Mouse (Mus musculus): ENCODE measurements around the gene Klhl18. TPM values are rescaled to one million over a fixed set of nuclear protein-coding genes. Genes with fewer than 3 reads are reported as not detected.
"Not testable (repeated sequence)": the region's sequence is repeated elsewhere in the genome, so short reads cannot be mapped to it uniquely, and the experiment has no call there.

Gene Klhl18
- polyA plus RNA-seq, 1 experiment from 2014 or later, result 10.5 TPM

DNA sequence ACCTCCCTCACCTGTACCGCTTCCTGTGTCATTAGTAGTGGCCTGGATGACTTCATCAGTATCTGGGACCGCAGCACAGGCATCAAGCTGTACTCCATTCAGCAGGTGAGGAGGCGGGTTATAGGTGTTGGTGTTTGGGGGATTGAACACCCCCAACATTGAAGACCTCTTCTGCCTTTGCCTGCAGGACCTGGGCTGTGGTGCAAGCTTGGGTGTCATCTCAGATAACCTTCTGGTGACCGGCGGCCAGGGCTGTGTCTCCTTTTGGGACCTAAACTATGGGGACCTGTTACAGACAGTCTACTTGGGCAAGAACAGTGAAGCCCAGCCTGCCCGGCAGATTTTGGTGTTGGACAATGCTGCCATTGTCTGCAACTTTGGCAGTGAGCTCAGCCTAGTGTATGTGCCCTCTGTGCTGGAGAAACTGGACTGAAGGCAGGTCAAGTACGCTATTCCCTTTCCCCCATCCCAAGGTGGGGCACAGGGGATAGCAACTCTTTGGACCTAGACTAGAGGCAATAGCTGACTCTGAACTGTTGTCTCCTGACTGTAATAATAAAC is 92.0 kb downstream of the Klhl18 start:
- Histone ChIP-seq H3K27ac (ENCODE audit: low read depth, low read length) (no peak overlapping the region), H3K4me1 (ENCODE audit: control insufficient read depth, insufficient read depth, low read length) (no peaks in the 10 kb centered on the region), H3K36me3 (ENCODE audit: control insufficient read depth, insufficient read depth, low read length) (peaks cover 98% of the 10 kb centered on the region), H3K4me3 (ENCODE audit: low read depth, low read length) (no peak overlapping the region), H3K9me3 (replicated peaks; ENCODE audit: control insufficient read depth, low read length) (no peaks in the 10 kb centered on the region), H3K4me2 (ENCODE audit: low read length) (no peak overlapping the region), H3K9ac (ENCODE audit: low read length) (no peak overlapping the region), H3K27me3 (replicated peaks; ENCODE audit: control insufficient read depth, insufficient read depth, low read length) (no peaks in the 10 kb centered on the region)
- ATAC-seq (no peak), DNase-seq (ENCODE audit: low spot score) (no peak)
- 86% methylated on average over 7 of the region's 7 CpGs for WGBS

DNA sequence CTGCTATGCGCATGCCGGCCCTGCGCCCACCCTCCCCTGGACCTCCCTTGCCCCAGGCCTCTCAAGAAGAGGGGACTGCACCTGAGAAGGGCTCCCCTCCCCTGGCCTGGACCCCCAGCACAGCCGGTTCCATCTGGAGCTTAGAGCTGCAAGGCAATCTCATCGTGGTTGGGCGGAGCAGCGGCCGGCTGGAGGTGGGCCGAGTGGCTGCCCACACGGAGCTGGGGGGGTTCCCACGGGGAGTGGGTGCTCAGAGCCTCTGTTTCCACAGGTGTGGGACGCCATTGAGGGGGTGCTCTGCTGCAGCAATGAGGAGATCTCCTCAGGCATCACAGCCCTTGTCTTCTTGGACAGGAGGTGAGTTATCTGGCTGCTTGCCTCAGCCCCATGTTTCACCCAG is 95.2 kb downstream of the Klhl18 start:
- WGBS, result 91% methylated on average over 12 of the region's 12 CpGs

DNA sequence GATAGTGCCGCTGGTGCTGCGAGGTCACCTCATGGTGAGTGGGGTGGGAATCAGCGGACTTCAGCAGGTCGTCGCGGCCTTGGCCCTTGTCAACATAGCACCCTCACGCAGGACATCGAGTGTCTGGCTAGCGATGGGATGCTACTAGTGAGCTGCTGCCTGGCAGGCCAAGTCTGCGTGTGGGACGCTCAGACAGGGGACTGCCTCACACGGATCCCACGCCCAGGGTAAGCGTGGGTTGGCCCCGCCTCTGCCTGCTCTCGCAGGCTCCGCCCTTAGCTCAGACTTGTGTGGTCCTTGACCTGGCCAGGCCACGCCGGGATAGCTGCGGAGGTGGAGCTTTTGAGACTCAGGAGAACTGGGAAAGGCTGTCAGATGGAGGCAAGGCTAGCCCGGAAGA is 95.8 kb downstream of the Klhl18 start:
- no peak overlapping the region for H3K4me2 ChIP-seq (ENCODE audit: low read length)
- H3K36me3 ChIP-seq (ENCODE audit: control insufficient read depth, insufficient read depth, low read length), result peaks cover 90% of the 10 kb centered on the region
- no peak overlapping the region for H3K4me3 ChIP-seq (ENCODE audit: low read depth, low read length)
- no peaks in the 10 kb centered on the region for H3K4me1 ChIP-seq (ENCODE audit: control insufficient read depth, insufficient read depth, low read length)
- WGBS, result 52% methylated on average over 21 of the region's 21 CpGs
- no peaks in the 10 kb centered on the region for H3K27me3 ChIP-seq (replicated peaks; ENCODE audit: control insufficient read depth, insufficient read depth, low read length)
- H3K27ac ChIP-seq (ENCODE audit: low read depth, low read length), result no peak overlapping the region
- DNase-seq (ENCODE audit: low spot score), result no peak
- H3K9ac ChIP-seq (ENCODE audit: low read length), result no peak overlapping the region
- ATAC-seq, result no peak
- no peaks in the 10 kb centered on the region for H3K9me3 ChIP-seq (replicated peaks; ENCODE audit: control insufficient read depth, low read length)

More for the DNA sequence above, 95.2 kb downstream of the Klhl18 start:
- no peak overlapping the region for H3K4me2 ChIP-seq (ENCODE audit: low read length)
- DNase-seq (ENCODE audit: low spot score), result no peak
- ATAC-seq, result no peak
- H3K4me1 ChIP-seq (ENCODE audit: control insufficient read depth, insufficient read depth, low read length), result no peaks in the 10 kb centered on the region
- H3K4me3 ChIP-seq (ENCODE audit: low read depth, low read length), result no peak overlapping the region
- H3K27me3 ChIP-seq (replicated peaks; ENCODE audit: control insufficient read depth, insufficient read depth, low read length), result no peaks in the 10 kb centered on the region
- no peak overlapping the region for H3K9ac ChIP-seq (ENCODE audit: low read length)
- peaks cover 93% of the 10 kb centered on the region for H3K36me3 ChIP-seq (ENCODE audit: control insufficient read depth, insufficient read depth, low read length)
- no peak overlapping the region for H3K27ac ChIP-seq (ENCODE audit: low read depth, low read length)
- no peaks in the 10 kb centered on the region for H3K9me3 ChIP-seq (replicated peaks; ENCODE audit: control insufficient read depth, low read length)

DNA sequence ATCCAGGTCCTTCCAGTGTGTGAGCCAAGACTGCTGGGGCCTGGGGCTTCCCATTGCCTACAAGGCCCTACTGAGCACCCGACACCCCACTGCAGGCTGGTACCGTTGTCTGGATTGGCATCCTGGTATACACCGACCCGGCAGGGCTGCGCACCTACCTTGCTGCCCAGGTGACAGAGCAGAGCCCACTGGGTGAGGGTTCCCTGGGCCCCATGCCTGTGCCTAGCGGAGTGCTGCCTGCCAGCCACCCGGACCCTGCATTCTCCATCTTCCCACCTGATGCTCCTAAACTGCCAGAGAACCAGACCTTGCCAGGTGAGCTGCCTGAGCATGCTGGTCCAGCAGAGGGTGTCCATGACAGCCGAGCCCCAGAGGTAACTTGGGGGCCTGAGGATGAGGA is 97.1 kb downstream of the Klhl18 start:
- Histone ChIP-seq H3K4me3 (ENCODE audit: low read depth, low read length) (no peak overlapping the region), H3K9ac (ENCODE audit: low read length) (no peak overlapping the region), H3K27me3 (replicated peaks; ENCODE audit: control insufficient read depth, insufficient read depth, low read length) (no peaks in the 10 kb centered on the region), H3K4me2 (ENCODE audit: low read length) (no peak overlapping the region), H3K36me3 (ENCODE audit: control insufficient read depth, insufficient read depth, low read length) (peaks cover 83% of the 10 kb centered on the region), H3K9me3 (replicated peaks; ENCODE audit: control insufficient read depth, low read length) (no peaks in the 10 kb centered on the region), H3K4me1 (ENCODE audit: control insufficient read depth, insufficient read depth, low read length) (no peaks in the 10 kb centered on the region), H3K27ac (ENCODE audit: low read depth, low read length) (no peak overlapping the region)
- no peak for DNase-seq (ENCODE audit: low spot score)
- 99% methylated on average over 8 of the region's 8 CpGs for WGBS
- ATAC-seq, result no peak

DNA sequence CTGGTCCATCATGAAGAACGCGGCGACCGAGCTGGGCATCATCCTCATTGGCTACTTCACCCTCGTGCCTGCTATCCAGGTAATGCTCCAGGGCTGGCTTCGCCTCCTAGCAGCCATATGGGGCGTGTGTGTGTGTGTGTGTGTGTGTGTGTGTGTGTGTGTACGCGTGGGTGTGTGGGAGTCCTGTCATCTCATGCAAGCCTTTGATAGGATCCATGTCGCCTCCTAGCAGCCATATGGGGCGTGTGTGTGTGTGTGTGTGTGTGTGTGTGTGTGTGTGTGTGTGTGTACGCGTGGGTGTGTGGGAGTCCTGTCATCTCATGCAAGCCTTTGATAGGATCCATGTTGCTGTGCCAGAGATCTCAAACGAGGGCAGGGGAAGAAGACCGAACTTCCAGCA is 98.8 kb downstream of the Klhl18 start:
- H3K4me2 ChIP-seq (ENCODE audit: low read length); DNase-seq (ENCODE audit: low spot score); H3K27ac ChIP-seq (ENCODE audit: low read depth, low read length); H3K4me1 ChIP-seq (ENCODE audit: control insufficient read depth, insufficient read depth, low read length); H3K27me3 ChIP-seq (replicated peaks; ENCODE audit: control insufficient read depth, insufficient read depth, low read length); ATAC-seq; H3K9me3 ChIP-seq (replicated peaks; ENCODE audit: control insufficient read depth, low read length); H3K4me3 ChIP-seq (ENCODE audit: low read depth, low read length); H3K9ac ChIP-seq (ENCODE audit: low read length): not testable (repeated sequence)
- peaks cover 82% of the 10 kb centered on the region for H3K36me3 ChIP-seq (ENCODE audit: control insufficient read depth, insufficient read depth, low read length)
- 86% methylated on average over 12 of the region's 15 CpGs for WGBS

Other genes starting within 250 kb of the Klhl18 start
- 49.3 and 64.2 TPM in 2 replicates for gene Cspg5, start 232.9 kb downstream of the Klhl18 start, polyA plus RNA-seq (2014; fragmentation: Nextera tagmentation; extraction: Ambion mirVana)
- gene Elp6, start 171.5 kb downstream of the Klhl18 start, polyA plus RNA-seq (2014; fragmentation: Nextera tagmentation; extraction: Ambion mirVana), result 35.4 and 37.0 TPM in 2 replicates
- gene Scap, start 143.4 kb downstream of the Klhl18 start, polyA plus RNA-seq (2014; fragmentation: Nextera tagmentation; extraction: Ambion mirVana), result 24.5 and 35.4 TPM in 2 replicates
- 13.1 and 18.7 TPM in 2 replicates for gene Ptpn23, start 68.5 kb downstream of the Klhl18 start, polyA plus RNA-seq (2014; fragmentation: Nextera tagmentation; extraction: Ambion mirVana)
- gene Ngp, start 56.9 kb downstream of the Klhl18 start, polyA plus RNA-seq (2014; fragmentation: Nextera tagmentation; extraction: Ambion mirVana), result 0.61 and 1.2 TPM in 2 replicates
- 3.0 and 3.2 TPM in 2 replicates for gene Kif9, start 264 bp upstream of the Klhl18 start, polyA plus RNA-seq (2014; fragmentation: Nextera tagmentation; extraction: Ambion mirVana)
- gene Setd2, start 55.9 kb upstream of the Klhl18 start, polyA plus RNA-seq (2014; fragmentation: Nextera tagmentation; extraction: Ambion mirVana), result 36.1 and 43.6 TPM in 2 replicates
- gene Nradd, start 147.8 kb upstream of the Klhl18 start, polyA plus RNA-seq (2014; fragmentation: Nextera tagmentation; extraction: Ambion mirVana), result 25.3 and 26.8 TPM in 2 replicates
- gene Nbeal2, start 177.5 kb upstream of the Klhl18 start, polyA plus RNA-seq (2014; fragmentation: Nextera tagmentation; extraction: Ambion mirVana), result 0.86 and 2.7 TPM in 2 replicates
- 119 and 120 TPM in 2 replicates for gene Ccdc12, start 179.8 kb upstream of the Klhl18 start, polyA plus RNA-seq (2014; fragmentation: Nextera tagmentation; extraction: Ambion mirVana)

All from forebrain, embryonic 14.5 days (tissue).